Mouse (Mus musculus) right cerebral cortex, postnatal 4 days (tissue): ENCODE measurements around the gene Pcgf2.
"Not testable (repeated sequence)": the region's sequence is repeated elsewhere in the genome, so short reads cannot be mapped to it uniquely, and the experiment has no call there.

Experiments
- DNase-seq: peaks from one replicate; pipeline ENCODE4 v3.0.0-alpha.2; 2022

Pcgf2 gene

DNA sequence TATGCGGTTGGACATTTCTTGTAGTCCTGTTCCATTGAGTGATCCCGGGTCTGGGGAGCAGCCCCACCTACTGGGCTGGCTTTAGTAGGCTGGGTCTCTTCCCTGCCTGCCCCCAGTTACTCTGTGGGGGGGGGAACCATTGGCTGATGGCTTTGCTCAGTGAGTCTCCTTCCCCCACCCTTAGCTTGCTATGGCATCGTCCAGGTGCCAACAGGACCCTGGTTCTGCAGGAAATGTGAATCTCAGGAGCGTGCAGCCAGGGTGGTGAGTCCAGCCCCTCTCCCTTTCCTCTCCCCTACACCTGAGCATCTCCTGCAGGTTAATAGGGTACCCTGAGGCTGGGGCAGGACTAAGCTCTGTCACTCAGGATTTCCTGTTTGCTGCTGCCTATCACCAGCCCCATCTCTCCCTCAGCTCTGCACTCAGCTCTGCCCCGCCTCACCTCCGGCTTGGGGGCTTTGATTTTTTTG is 35.5 kb downstream of the Pcgf2 start:
- DNase-seq = no peak

DNA sequence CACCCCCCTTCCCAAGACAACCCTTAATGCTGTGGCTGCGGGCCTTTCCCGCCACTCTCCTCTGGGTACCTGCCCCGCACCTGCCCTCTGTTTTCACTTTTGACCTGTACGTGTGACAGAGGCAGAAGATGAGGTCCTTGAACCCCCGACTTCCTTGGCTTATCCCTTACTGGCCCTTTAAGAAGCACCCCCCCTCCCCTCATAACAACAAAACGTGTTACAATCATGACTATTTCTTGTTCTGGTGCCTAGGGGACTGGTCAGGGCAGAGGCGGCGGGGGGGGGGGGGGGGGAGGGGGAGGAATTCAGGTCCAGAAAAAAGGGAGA is 36.0 kb downstream of the Pcgf2 start:
- DNase-seq = no peak

DNA sequence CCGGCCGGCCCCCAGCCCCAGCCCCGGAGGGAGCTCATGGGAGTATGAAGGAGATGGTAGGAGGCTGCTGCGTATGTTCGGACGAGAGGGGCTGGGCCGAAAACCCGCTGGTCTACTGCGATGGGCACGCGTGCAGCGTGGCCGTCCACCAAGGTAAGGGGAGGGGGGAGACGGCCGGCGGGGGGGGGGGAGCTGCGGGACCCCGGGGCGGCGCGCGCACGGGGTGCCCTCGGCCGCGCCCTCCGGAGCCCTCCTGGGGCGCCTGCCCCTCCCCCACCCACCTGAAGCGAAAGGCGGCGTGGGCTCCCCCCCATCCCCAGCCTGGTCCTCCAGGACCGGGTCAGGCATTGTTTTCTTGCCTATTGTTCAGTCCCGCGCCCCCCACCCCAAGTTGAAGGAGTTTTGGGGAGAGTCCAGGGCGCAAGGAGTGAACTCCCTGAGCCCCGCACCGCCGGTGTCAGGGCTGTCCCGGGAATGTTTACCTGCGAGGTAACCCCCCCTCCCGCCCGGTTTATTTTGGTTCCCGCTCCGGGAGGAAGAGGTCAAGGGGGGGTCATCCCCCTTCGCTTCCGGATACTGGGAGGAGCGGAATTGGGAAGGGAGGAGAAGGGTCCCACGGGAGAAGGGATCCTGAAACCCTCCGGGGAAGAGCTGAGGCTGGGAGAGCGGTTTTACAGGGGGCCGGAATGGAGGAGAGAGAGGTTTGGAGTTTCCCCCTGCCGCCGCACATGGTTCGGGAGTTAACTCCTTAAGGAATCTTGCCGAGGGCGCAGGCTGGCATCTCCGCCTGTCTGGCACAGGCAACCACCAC is 36.6 kb downstream of the Pcgf2 start:
- no peak for DNase-seq

DNA sequence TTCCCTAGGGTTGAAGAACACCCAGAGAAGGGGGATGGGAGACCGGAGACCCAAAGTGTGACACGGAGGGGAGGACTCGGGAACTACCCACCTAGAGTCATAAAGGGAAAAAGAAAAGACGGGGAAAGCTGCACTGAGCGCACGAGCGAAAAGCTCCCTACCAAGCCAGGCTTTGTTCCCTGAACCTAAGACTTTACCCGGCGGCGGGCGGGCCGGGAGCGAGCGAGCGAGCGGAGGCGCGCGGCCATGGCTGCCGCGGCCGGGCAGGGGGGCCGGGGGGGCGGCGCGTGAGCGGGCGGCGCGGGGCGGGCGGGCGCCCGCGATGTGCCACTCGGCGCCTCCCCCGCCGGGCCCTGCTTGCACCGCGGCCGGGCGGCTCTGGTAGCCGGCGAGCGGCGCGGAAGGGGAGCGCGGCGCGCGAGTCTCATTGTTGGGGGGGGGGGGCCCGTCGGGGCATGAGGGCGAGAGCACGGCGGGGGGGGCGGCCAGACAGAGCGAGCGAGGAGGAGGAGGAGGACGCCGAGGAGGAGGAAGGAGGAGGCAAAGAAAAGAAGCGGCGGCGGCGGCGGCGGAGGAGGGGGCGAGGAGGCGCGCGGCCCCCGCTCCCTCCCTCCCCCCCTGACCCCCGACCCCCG is 37.3 kb downstream of the Pcgf2 start, which contains the start of gene Mllt6:
TSS of gene Mllt6 (plus strand) at position 522 of the 635 bp plus-strand sequence.
- peak; percentile 81 for DNase-seq

DNA sequence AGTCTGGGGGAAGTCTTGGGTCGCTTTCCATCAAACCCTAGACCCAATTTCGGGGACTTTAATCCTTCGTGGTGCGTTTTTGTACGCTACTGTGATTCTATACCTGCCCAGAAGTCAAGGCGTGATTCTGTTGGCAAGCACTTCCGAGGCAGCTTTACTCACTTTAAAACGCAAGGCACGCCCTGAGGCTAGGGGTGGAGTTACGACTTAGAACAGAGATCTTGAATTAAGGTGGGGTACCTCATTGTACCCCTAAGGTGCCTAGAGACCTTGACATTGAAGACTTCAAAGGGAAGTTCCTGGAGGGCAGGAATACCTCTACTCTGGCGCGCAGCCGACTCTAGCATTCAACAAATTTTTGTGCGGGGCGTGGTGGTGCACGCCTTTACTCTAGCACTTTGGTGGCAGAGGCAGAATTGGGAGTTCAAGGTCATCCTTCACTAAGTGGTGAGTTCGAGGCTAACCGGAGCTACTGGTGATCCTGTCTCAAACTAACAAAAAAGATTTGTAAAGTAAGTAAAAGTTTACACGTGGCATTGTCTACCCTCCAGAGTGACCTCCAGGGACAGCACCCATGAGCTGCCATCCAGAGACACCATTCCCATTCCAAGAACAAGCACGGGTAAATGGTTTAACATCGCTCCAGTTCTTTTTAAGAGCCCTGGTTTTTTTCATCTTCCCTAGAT is 37.9 kb downstream of the Pcgf2 start:
- DNase-seq = no peak

GRCm38 (mm10) chr11:97661648-97662133 is 38.6 kb downstream of the Pcgf2 start:
- no peak for DNase-seq

DNA sequence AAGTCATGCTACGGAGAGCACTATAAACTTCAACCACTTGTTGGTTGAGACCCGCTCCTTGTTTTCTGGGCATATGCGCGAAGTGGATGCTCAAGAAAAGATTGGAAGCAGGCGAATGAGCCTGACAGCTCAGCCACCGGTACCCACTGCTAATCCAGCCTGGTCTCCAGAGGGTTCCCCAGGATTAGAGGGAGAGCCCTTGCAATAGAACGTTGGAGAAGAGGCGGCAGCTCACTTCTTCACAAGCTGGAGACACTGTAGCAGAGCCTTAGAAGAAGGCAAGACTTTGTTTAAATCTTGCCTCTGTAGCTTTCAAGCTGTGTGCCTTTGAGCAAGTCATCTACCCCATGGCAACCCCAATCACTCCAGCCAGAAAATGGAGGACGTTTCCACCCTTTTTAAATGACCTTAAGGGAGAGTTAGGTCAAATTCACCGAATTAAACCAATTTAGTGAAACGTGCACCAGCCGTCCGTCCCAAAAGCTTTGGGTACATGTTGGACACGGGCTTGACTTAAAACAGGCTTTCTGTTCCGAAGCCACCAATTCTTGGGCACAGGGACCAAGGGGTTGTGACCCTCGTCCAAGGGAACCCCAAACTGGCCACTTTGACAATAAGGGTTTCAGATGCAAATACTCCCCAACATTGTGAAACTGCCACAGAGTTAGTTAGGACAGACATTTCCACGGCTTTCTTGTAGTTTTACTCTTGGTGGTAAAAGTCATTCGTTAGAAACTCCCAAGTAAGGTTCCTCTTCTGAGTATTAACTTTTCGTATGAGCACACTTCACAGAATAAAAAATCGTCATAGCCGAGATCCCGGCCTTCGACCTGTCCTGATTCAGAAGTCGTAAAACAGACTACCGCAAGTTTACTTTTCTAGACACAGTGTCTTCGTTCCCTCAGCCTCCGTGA is 39.3 kb downstream of the Pcgf2 start:
- no peak for DNase-seq

- DNase-seq = peak; percentile 62
Measured at GRCm38 (mm10) chr11:97659990-97660714, 40.1 kb downstream of the Pcgf2 start.

GRCm38 (mm10) chr11:97659267-97659989 is 40.9 kb downstream of the Pcgf2 start:
- DNase-seq = no peak

DNA sequence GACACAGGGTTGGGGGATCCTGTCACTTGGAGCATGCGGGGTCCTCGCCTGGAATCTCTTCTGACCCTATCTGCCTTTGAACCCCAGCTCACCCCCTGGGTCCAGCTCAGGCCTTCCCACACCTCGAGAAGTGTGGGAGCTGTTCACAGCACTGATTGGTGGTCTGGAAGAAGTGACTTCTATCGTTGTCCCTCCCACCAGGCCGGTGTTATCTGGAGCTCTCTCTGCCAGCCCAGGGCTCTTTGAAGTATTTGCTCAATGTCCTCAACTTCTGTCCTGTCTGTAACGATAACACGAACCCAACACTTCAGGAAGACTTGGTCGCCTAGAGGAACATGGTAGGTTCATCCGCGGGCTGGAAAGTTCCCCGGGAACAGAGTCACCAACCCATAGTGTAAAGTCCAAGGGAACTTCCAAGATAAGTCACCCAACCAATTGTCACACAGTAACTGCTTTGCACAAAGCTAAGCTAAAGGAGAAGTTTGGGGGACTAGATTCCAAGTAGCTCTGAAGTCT is 41.5 kb downstream of the Pcgf2 start:
- no peak for DNase-seq

DNA sequence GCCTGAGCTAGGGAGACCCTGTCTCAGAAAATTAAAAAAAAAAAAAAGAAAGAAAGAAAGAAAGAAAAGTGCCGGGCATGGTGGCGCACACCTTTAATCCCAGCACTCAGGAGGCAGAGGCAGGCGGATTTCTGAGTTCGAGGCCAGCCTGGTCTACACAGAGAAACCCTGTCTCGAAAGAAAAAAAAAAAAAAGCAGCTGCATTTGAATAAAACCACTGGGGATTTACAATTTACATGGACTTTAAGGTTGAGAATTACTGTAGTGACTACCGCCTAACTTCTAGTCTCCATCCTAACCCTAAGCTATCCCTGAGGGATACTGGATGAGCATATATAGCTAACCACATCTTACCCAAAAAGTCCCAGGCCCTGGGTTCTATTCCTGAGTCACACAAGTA is 42.3 kb downstream of the Pcgf2 start:
- DNase-seq = not testable (repeated sequence)

DNA sequence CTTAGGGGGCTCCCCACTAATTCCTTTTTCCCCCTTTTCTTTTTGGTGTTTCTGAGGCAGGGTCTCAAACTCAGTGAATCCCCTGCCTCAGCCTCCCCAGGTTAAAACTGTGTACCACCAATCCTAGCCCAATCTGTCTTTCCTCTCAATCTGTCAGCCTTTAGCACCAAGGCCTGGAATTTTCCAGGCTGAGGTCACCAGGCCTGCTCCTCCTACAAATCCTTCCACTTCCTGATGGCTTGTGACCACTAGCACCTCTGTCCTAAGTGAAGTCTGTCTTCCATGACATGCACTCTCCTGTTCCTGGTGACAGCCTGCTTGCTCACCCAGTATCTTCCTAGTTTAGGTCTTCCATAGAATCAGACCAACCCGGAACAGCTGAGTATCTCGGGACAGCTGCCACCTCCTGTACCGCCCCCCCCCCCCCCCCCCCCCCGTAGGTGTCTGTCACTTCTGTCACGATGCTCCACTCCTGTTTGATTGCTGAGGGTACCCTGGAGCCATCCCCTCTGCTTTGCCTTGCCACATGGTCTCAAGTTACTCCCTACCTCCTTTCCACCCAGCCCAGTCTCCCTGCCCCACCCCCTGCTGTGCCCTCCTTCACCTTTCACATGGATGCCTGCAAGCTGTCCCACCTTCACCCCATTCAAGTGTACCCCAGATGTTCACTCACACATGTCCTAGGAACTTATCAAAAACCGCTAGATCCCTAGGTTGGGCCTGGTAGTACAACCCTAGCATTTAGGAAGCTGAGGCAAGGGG is 42.9 kb downstream of the Pcgf2 start:
- no peak for DNase-seq

GRCm38 (mm10) chr11:97656269-97656971 is 43.9 kb downstream of the Pcgf2 start:
- no peak for DNase-seq

GRCm38 (mm10) chr11:97654210-97654609 is 46.1 kb downstream of the Pcgf2 start:
- no peak for DNase-seq

DNA sequence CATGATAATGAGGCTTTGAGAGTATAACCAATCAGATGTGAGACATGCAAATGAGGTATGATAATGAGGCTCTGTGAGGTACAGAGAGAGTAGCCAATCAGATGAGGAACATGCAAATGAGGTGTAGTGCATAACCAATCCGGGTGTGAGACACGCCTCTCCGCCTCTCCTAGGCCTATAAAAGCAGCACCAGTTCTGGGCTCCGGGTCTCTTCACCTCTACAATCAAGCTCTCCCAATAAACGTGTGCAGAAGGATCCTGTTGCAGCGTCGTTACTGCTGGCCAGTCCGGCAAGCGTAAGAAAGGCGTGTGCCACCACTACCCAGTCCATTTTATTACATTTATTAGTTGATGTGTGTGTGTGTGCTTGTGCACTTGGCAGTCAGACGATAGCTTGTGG is 46.9 kb downstream of the Pcgf2 start:
- DNase-seq = not testable (repeated sequence)

- no peak for DNase-seq
Measured at GRCm38 (mm10) chr11:97650341-97650740, 50.0 kb downstream of the Pcgf2 start.

GRCm38 (mm10) chr11:97648541-97648940 is 51.8 kb downstream of the Pcgf2 start:
- not testable (repeated sequence) for DNase-seq

DNA sequence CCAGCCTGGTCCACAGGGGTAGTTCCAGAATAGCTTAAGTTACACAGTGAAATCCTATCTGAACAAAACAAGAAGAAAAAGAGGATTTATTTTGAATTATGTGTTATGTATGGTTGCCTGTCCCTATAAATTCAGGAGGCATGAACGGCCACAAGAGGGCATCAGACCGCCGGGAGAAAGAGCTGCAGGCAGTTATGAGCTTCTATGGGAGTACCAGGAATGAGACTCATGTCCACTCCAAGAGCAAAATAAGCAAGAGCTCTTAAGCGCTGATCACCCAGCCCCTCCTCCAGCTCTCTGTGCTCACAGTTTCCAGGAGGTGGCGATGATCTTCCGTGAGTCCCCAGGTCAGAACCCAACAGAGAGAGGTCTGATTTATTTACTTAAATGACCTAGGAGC is 55.5 kb downstream of the Pcgf2 start:
- DNase-seq = peak; percentile 71

DNA sequence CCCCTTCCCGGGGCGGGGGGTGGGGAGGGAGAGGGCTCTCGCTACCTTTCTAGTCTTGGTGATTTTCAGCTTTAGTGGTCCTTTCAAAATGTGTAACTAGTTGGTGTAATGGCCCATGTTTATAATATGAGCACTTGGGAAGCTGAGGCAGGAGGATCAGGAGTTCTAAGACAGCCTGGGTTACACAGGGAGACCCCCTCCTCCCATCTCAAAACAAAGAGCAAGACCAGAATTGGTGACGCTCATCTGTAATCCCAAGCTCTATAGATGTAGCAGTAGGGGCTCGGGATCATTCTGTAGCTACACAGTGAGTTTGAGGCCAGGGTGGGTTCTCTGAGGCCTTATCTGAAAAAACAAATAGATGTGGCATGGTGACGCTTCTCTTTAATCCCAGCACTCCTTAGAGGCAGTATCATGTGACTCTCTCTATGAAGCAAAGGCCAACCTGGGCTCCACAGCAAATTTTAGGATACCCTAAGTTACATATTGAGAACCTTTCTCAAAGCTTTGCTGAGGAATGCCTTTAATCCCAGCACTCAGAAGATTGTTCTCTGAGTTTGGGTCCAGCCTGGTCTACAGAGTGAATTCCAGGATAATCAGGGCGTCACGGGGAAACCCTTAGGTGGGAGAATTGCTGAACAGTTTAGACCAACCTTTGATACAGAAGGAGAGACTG is 56.8 kb downstream of the Pcgf2 start:
- DNase-seq = no peak
